ENCODE assay signal across 25 mouse cellular contexts in genomic region chr10:23884910-23885309, GRCm38 (mm10). TPM values are rescaled to one million over a fixed set of nuclear protein-coding genes. Genes with fewer than 3 reads are reported as not detected.
"Had no signal": no experiment of that assay in that cellular context is flagged by ENCODE, and none has a peak within 500 bp of the region (broad histone marks: within the 10 kb centered on the region; RNA-seq: fewer than 3 reads in every experiment).

No protein-coding gene starts in this region.

- ATAC-seq: lung, postnatal 0 days; midbrain, embryonic 13.5 days; midbrain, embryonic 15.5 days had no signal

- H3K27ac ChIP-seq: lung, embryonic 15.5 days; macrophage; midbrain, embryonic 13.5 days; midbrain, embryonic 15.5 days; neural tube, embryonic 12.5 days; stomach, embryonic 15.5 days; stomach, postnatal 0 days had no signal

- DNase-seq: lung, adult 2 months; lung, postnatal 14 days; lung, postnatal 36 days; right cerebral cortex, postnatal 14 days; thymus, adult 2 months; thymus, postnatal 25 days; thymus, postnatal 4 days had no signal

- H3K27me3 ChIP-seq: lung, embryonic 15.5 days; megakaryocyte, embryonic 14.5 days; midbrain, embryonic 13.5 days; midbrain, embryonic 15.5 days; neural tube, embryonic 12.5 days; stomach, embryonic 15.5 days had no signal

- H3K4me3 ChIP-seq: lung, embryonic 15.5 days; megakaryocyte, embryonic 14.5 days; midbrain, embryonic 13.5 days; midbrain, embryonic 15.5 days; neural tube, embryonic 12.5 days; stomach, embryonic 15.5 days had no signal

- H3K4me1 ChIP-seq: lung, embryonic 15.5 days; megakaryocyte, embryonic 14.5 days; midbrain, embryonic 13.5 days; midbrain, embryonic 15.5 days; neural tube, embryonic 12.5 days; stomach, embryonic 15.5 days had no signal

- H3K9ac ChIP-seq: lung, embryonic 15.5 days; midbrain, embryonic 13.5 days; midbrain, embryonic 15.5 days; neural tube, embryonic 12.5 days; stomach, embryonic 15.5 days had no signal

- H3K4me2 ChIP-seq: lung, embryonic 15.5 days; midbrain, embryonic 11.5 days; midbrain, embryonic 13.5 days; midbrain, embryonic 15.5 days; neural tube, embryonic 12.5 days; stomach, embryonic 15.5 days had no signal

- H3K36me3 ChIP-seq: lung, embryonic 15.5 days; midbrain, embryonic 13.5 days; midbrain, embryonic 15.5 days; neural tube, embryonic 12.5 days; stomach, embryonic 15.5 days had no signal

- H3K9me3 ChIP-seq: lung, embryonic 15.5 days; megakaryocyte, embryonic 14.5 days; midbrain, embryonic 13.5 days; midbrain, embryonic 15.5 days; neural tube, embryonic 12.5 days; stomach, embryonic 15.5 days had no signal

RNA-seq across cellular contexts. Expression of gene Vnn1, which starts 9.6 kb away (rescaled TPM):
- total RNA-seq: midbrain, postnatal 0 days; monocyte, adult 5-6 weeks; neutrophil, adult 5-6 weeks had no signal
- polyA plus RNA-seq: macrophage had no signal

RNA-seq across cellular contexts. Expression of gene Vnn3, which starts 33.6 kb away (rescaled TPM):
- total RNA-seq: midbrain, postnatal 0 days had no signal
- polyA plus RNA-seq: midbrain, embryonic 11.5 days; midbrain, embryonic 13.5 days; midbrain, embryonic 15.5 days; neural tube, embryonic 12.5 days; neural tube, embryonic 14.5 days had no signal

RNA-seq across cellular contexts. Expression of gene Taar1, which starts 35.2 kb away (rescaled TPM):
- total RNA-seq: megakaryocyte progenitor cell, adult 5-6 weeks; midbrain, postnatal 0 days; monocyte, adult 5-6 weeks; neutrophil, adult 5-6 weeks had no signal
- polyA plus RNA-seq: lung, adult 2 months; lung, embryonic 15.5 days; lung, postnatal 0 days; macrophage; midbrain, embryonic 11.5 days; midbrain, embryonic 13.5 days; midbrain, embryonic 15.5 days; midbrain, postnatal 0 days; neural tube, embryonic 12.5 days; neural tube, embryonic 14.5 days; spleen, adult 2 months; stomach, embryonic 15.5 days; stomach, postnatal 0 days; testis, adult 2 months; thymus, adult 2 months; urinary bladder, adult 2 months had no signal

RNA-seq across cellular contexts. Expression of gene Taar2, which starts 53.5 kb away (rescaled TPM):
- total RNA-seq: megakaryocyte progenitor cell, adult 5-6 weeks; midbrain, postnatal 0 days; monocyte, adult 5-6 weeks; neutrophil, adult 5-6 weeks had no signal
- polyA plus RNA-seq: lung, embryonic 15.5 days; macrophage; midbrain, embryonic 11.5 days; midbrain, embryonic 13.5 days; midbrain, postnatal 0 days; neural tube, embryonic 12.5 days; neural tube, embryonic 14.5 days; spleen, adult 2 months; stomach, embryonic 15.5 days; stomach, postnatal 0 days; testis, adult 2 months; thymus, adult 2 months; urinary bladder, adult 2 months had no signal
